Mouse (Mus musculus) forebrain, embryonic 16.5 days (tissue): ENCODE results near the gene Catsperd. TPM values are rescaled to one million over a fixed set of nuclear protein-coding genes. Genes with fewer than 3 reads are reported as not detected.
A peak's percentile ranks its signal among the peaks of the same experiment; 100 is the strongest.

Experiments used
- ATAC-seq: fragments of 200-750 bp; cut with Nextera tagmentation; 2 replicates; pipeline ENCODE4 v1.8.0; 2017; ENCODE audit warnings: mild to moderate bottlenecking, moderate library complexity
- H3K27ac ChIP-seq: fragments of 300-500 bp; sonication (generic); 2 replicates; pipeline ENCODE4 v1.5.1; 2014; ENCODE audit warnings: low read length, control low read depth
- H3K27me3 ChIP-seq: fragments of 300-500 bp; sonication (generic); replicated peaks from 2 replicates; pipeline ENCODE4 v1.6.1; 2014; ENCODE audit warnings: low read length; ENCODE audit not compliant: control insufficient read depth, insufficient read depth
- H3K36me3 ChIP-seq: fragments of 300-500 bp; sonication (generic); 2 replicates; pipeline ENCODE4 v1.6.1; 2014; ENCODE audit not compliant: control insufficient read depth, insufficient read depth
- H3K4me1 ChIP-seq: fragments of 300-500 bp; sonication (generic); replicated peaks from 2 replicates; pipeline ENCODE4 v1.6.1; 2014; ENCODE audit warnings: low read length; ENCODE audit not compliant: control insufficient read depth, insufficient read depth
- H3K4me2 ChIP-seq: fragments of 300-500 bp; sonication (generic); 2 replicates; pipeline ENCODE4 v1.6.1; 2014; ENCODE audit warnings: mild to moderate bottlenecking, low read length, control low read depth
- H3K4me3 ChIP-seq: fragments of 300-500 bp; sonication (generic); replicated peaks from 2 replicates; pipeline ENCODE4 v1.5.1; 2014; ENCODE audit warnings: mild to moderate bottlenecking, low read length, control low read depth
- H3K9ac ChIP-seq: fragments of 300-500 bp; sonication (generic); replicated peaks from 2 replicates; pipeline ENCODE4 v1.6.1; 2014; ENCODE audit warnings: low read depth, low read length, control low read depth
- H3K9me3 ChIP-seq: fragments of 300-500 bp; sonication (generic); 2 replicates; pipeline ENCODE4 v1.6.1; 2016; ENCODE audit warnings: low read length; ENCODE audit not compliant: control insufficient read depth
- WGBS: fragments of 180-500 bp; shearing (Covaris S2); extraction: QIAGEN DNeasy Blood & Tissue Kit; methylation state at CpG from one replicate; pipeline ENCODE4 v1.1.7; 2014; 5-methylcytosine and 5-hydroxymethylcytosine counted together
- polyA plus RNA-seq: library from polyadenylated mRNA; unstranded; fragments of >200 nt; fragmentation: Nextera tagmentation; extraction: Ambion mirVana; gene quantifications from 2 replicates; pipeline ENCODE4 v1.2.1, GENCODE M21; 2015

Catsperd gene
- polyA plus RNA-seq, 1 experiment from 2014 or later = 1.0 TPM

DNA sequence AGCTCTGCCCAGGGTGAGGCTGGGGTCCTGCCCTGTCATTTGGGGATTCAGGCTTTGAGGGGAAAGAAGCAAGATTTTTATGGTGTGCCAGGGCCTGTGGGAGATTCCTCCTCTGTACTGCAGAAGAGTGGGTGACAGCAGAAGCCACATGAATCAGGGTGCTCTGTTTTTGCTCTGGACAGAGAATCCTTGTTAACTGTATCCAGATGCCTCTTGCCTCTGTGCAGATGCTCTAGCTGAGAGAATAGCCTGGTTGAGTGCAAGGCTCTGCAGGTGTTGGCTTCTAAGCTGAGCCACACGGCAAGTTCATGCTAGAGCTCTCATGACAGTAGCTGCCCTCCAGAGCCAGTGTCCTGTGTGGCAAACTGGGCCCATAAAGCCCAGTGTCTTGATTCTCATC, 65.5 kb downstream of the Catsperd start:
- WGBS = 26% methylated on average over 1 of the region's 1 CpGs
- 0 out of 2 replicates have a peak overlapping the region, but pooled peaks have one; percentile 5 for H3K9ac ChIP-seq
- H3K4me2 ChIP-seq = no peak overlapping the region
- H3K27me3 ChIP-seq = no peaks in the 10 kb centered on the region
- H3K36me3 ChIP-seq = peaks cover 7% of the 10 kb centered on the region; the same call in 1 of the 2 replicates
- no peak for ATAC-seq
- peak overlapping the region; percentile 53 for H3K27ac ChIP-seq
- peaks cover 18% of the 10 kb centered on the region for H3K4me1 ChIP-seq
- no peaks in the 10 kb centered on the region for H3K9me3 ChIP-seq
- no peak overlapping the region for H3K4me3 ChIP-seq

DNA sequence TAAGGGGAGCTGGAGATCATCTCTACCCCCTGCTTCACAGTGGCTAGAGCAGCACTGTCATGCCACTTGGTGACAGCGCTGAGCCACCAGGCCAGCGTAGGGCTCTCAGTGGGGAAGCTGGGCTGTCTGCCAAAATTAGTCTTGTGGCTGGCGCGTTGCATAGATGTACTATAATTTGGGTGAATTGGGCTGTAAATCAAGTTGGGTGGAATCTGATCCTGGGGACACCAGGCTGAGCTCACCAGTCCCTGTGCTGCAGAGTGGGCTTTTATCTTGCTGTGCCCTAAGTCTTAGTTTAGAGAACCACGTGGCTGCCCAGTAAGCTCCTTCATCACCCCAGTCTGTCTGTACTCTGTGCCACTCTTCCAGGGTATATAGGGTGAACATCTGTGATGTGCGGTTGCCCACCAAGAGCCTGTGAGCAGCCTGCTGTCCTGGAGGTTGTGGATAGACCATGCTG, 65.9 kb downstream of the Catsperd start:
- 0 out of 2 replicates have a peak overlapping the region, but pooled peaks have one; percentile 5 for H3K9ac ChIP-seq
- H3K36me3 ChIP-seq = peaks cover 7% of the 10 kb centered on the region
- WGBS = 18% methylated on average over 6 of the region's 6 CpGs
- H3K4me3 ChIP-seq = no peak overlapping the region
- H3K27me3 ChIP-seq = no peaks in the 10 kb centered on the region
- no peaks in the 10 kb centered on the region for H3K9me3 ChIP-seq
- peak; percentile 85 for ATAC-seq
- no peak overlapping the region for H3K4me2 ChIP-seq
- peaks cover 18% of the 10 kb centered on the region for H3K4me1 ChIP-seq
- peak overlapping the region; percentile 53; the same call in 1 of the 2 replicates for H3K27ac ChIP-seq

DNA sequence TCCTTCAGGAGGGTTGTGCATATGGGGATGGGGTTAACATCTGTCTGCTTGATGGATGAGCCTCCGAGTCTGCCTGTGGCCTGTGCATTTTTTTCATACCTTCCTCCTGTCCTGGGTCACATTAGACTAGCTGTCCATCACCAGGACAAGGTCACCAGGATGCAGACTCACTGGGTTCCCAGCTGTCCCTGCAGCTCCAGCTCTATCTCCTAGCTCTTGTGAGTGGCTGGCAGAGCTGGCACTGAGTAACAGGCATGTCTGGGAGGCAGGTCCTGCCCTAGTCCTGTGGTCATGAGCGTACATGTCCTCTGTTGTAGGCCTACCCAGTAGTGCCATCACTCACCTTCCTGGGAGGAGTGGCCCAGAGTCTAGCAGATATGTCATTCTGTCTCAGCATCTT, 72.5 kb downstream of the Catsperd start:
- Histone ChIP-seq H3K9ac (no peak overlapping the region), H3K36me3 (peaks cover 36% of the 10 kb centered on the region), H3K4me3 (no peak overlapping the region), H3K27me3 (no peaks in the 10 kb centered on the region), H3K9me3 (no peaks in the 10 kb centered on the region), H3K4me2 (no peak overlapping the region), H3K27ac (no peak overlapping the region), H3K4me1 (no peaks in the 10 kb centered on the region)
- 92% methylated on average over 2 of the region's 2 CpGs for WGBS
- no peak for ATAC-seq

DNA sequence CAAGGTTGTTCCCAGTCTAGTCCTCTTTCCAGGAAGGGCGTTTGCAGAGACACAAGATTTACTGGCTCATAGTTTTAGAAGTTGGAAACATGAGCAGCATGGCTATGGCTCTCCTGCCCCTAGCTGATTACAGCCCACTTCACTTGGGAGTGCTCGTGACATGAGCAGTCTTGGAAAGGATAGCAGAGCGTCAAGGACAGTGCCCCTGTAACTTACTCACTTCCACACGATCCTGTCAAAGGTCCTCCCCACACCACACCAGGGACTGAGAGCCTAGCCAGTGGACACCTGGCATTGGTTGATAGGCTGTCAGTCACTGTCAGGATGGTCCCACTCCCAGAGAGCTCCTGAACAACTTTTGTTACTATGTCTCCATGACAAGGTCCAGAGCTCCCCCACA, 75.1 kb downstream of the Catsperd start:
- no peak for ATAC-seq
- Histone ChIP-seq H3K4me1 (no peaks in the 10 kb centered on the region), H3K9me3 (no peaks in the 10 kb centered on the region), H3K36me3 (peaks cover 50% of the 10 kb centered on the region), H3K4me2 (no peak overlapping the region), H3K9ac (no peak overlapping the region), H3K27ac (no peak overlapping the region), H3K27me3 (no peaks in the 10 kb centered on the region), H3K4me3 (no peak overlapping the region)
- 89% methylated on average over 4 of the region's 4 CpGs for WGBS

DNA sequence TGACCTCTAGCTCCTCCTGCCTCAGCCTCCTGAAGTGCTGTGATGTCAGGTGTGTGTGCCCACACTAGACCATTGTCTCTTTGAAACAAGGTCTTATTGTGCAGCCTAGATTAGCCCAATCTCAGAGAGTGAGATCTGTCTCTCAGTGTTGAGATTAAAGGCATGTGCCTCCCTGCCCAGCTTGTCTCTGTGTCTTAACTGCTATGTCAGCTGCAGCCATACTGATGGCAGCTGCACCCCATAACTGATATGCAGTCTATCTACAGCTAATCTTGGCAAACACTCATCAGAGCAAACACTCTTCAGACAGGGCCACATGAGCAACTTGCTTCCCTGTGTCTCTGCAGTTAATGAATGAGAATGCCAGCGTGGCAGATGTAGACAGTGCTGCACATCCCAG, 78.6 kb downstream of the Catsperd start:
- Histone ChIP-seq H3K4me2 (no peak overlapping the region), H3K9ac (no peak overlapping the region), H3K27me3 (no peaks in the 10 kb centered on the region), H3K4me1 (no peaks in the 10 kb centered on the region), H3K9me3 (no peaks in the 10 kb centered on the region), H3K27ac (no peak overlapping the region), H3K36me3 (peaks cover 64% of the 10 kb centered on the region), H3K4me3 (no peak overlapping the region)
- no peak for ATAC-seq
- WGBS = 90% methylated on average over 1 of the region's 1 CpGs

DNA sequence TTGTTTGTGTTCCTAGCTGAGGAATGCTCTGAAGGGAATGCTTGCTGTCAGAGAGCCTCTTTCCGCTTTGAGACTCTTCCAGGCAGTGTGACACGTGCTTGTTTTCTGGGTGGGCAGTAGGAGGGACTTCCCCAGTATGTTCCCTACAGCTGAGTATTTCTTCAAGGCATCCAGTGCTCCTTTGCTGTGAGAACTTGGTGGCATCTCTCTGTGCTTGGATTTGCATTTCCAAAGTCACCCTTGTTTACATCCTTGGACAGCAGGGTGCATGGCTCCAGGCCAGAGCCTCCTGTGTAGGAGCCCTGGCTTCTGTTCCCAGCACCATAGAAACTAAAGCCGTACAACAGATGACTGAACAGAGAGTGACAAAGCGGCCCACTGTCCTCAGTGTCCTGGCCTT, 80.7 kb downstream of the Catsperd start:
- 81% methylated on average over 4 of the region's 4 CpGs for WGBS
- no peak overlapping the region for H3K27ac ChIP-seq
- no peak overlapping the region for H3K9ac ChIP-seq
- H3K36me3 ChIP-seq = peaks cover 51% of the 10 kb centered on the region
- H3K4me2 ChIP-seq = no peak overlapping the region
- H3K27me3 ChIP-seq = no peaks in the 10 kb centered on the region
- H3K4me1 ChIP-seq = no peaks in the 10 kb centered on the region
- H3K4me3 ChIP-seq = no peak overlapping the region
- ATAC-seq = no peak
- H3K9me3 ChIP-seq = no peaks in the 10 kb centered on the region

DNA sequence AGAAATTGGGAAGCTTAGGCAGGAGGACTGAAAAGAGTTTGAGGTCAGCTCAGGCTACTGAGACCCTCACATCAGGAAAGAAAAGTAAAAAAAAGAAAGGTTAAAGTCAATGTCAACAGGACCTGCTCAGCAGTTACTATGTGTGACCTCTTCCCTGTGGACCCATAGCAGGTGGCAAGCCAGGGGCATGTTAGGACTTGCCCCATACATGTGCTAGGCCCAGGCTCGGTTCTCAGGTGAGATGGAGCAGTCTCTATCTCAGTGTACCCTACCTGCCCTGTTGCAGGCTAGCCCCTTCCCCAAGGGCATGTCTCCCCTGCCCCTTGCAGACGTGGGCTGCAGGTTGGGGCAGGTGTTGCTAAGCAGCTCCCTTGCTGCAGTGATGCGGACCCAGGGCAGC, 81.8 kb downstream of the Catsperd start:
- no peaks in the 10 kb centered on the region for H3K9me3 ChIP-seq
- H3K27ac ChIP-seq = no peak overlapping the region
- H3K4me3 ChIP-seq = no peak overlapping the region
- no peak overlapping the region for H3K4me2 ChIP-seq
- peaks cover 45% of the 10 kb centered on the region for H3K36me3 ChIP-seq
- WGBS = 97% methylated on average over 3 of the region's 3 CpGs
- H3K4me1 ChIP-seq = no peaks in the 10 kb centered on the region
- ATAC-seq = no peak
- no peaks in the 10 kb centered on the region for H3K27me3 ChIP-seq
- H3K9ac ChIP-seq = no peak overlapping the region

Other genes starting within 250 kb of the Catsperd start
- 359 and 391 TPM in 2 replicates for gene Ptprs, start 151.7 kb upstream of the Catsperd start, polyA plus RNA-seq
- gene Znrf4, start 115.7 kb upstream of the Catsperd start, polyA plus RNA-seq = 0.21 TPM in 1 of 2 replicates, not detected in the other
- 0.51 and 0.92 TPM in 2 replicates for gene Gm20219, start 73.8 kb upstream of the Catsperd start, polyA plus RNA-seq
- 72.9 and 85.4 TPM in 2 replicates for gene Safb2, start 43.6 kb upstream of the Catsperd start, polyA plus RNA-seq
- gene Safb, start 43.3 kb upstream of the Catsperd start, polyA plus RNA-seq = 121 and 133 TPM in 2 replicates
- gene 2410015M20Rik, start 18.4 kb upstream of the Catsperd start, polyA plus RNA-seq = 167 and 179 TPM in 2 replicates
- 921 and 1,031 TPM in 2 replicates for gene Rpl36, start 14.7 kb upstream of the Catsperd start, polyA plus RNA-seq
- gene Lonp1, start 1.3 kb upstream of the Catsperd start, polyA plus RNA-seq = 48.2 and 48.6 TPM in 2 replicates
- 114 and 120 TPM in 2 replicates for gene Ranbp3, start 45.2 kb downstream of the Catsperd start, polyA plus RNA-seq
- 377 and 426 TPM in 2 replicates for gene Ndufa11, start 89.6 kb downstream of the Catsperd start, polyA plus RNA-seq
- 20.6 and 21.8 TPM in 2 replicates for gene Vmac, start 89.9 kb downstream of the Catsperd start, polyA plus RNA-seq
- gene Nrtn, start 129.4 kb downstream of the Catsperd start, polyA plus RNA-seq = 0.73 and 0.84 TPM in 2 replicates
- gene Dus3l, start 136.6 kb downstream of the Catsperd start, polyA plus RNA-seq = 73.5 and 90.4 TPM in 2 replicates
- gene Prr22, start 142.1 kb downstream of the Catsperd start, polyA plus RNA-seq = 0.96 and 1.0 TPM in 2 replicates
- 3.7 and 4.2 TPM in 2 replicates for gene Rfx2, start 202.9 kb downstream of the Catsperd start, polyA plus RNA-seq
- not detected in 2 replicates for gene Acsbg2, start 246.3 kb downstream of the Catsperd start, polyA plus RNA-seq
- 0.50 and 0.65 TPM in 2 replicates for gene 1700061G19Rik, start 247.3 kb downstream of the Catsperd start, polyA plus RNA-seq